Mouse (Mus musculus) layer of hippocampus, adult 2 months (tissue): ENCODE measurements around the gene Acer3. TPM values are rescaled to one million over a fixed set of nuclear protein-coding genes. Genes with fewer than 3 reads are reported as not detected.

Experiments
- DNase-seq, 2 experiments: peaks; one replicate each; pipeline ENCODE4 v3.0.0; 2022; ENCODE audit warnings: low spot score in 2 of 2
- H3K27ac ChIP-seq: fragments of 200-600 bp; 2 replicates; pipeline ENCODE4 v1.8.1; 2022
- H3K4me3 ChIP-seq: fragments of 200-600 bp; 2 replicates; pipeline ENCODE4 v1.8.1; 2022; ENCODE audit warnings: mild to moderate bottlenecking
- CTCF ChIP-seq: fragments of 200-600 bp; conservative IDR thresholded peaks from 2 replicates; pipeline ENCODE4 v1.8.1; 2022; ENCODE audit warnings: antibody characterized with exemption, mild to moderate bottlenecking, moderate library complexity
- total RNA-seq, 2 experiments: library from RNA; stranded (reverse); gene quantifications; 2 replicates each; pipeline ENCODE4 v1.2.3; 2021

The Acer3 gene
- total RNA-seq, 2 experiments from 2014 or later, result 24.4 to 26.6 TPM

GRCm38 (mm10) chr7:98178560-98179231 is 142.3 kb downstream of the Acer3 start:
- no peak for TF ChIP-seq CTCF
- H3K4me3 ChIP-seq, result peak overlapping the region; percentile 77
- DNase-seq, result no peak
- H3K27ac ChIP-seq, result peak overlapping the region; percentile 93

- H3K4me3 ChIP-seq, result peak within 1 kb of the TSS; percentile 77
- peak; percentile 49 to 55 for DNase-seq
- peak within 1 kb of the TSS; percentile 93 for H3K27ac ChIP-seq
- peak; percentile 74 for TF ChIP-seq CTCF
Observed at GRCm38 (mm10) chr7:98177929-98178559, 143.0 kb downstream of the Acer3 start, which contains the start of gene Capn5. Capn5 (minus strand) TSS chr7:98178274.

GRCm38 (mm10) chr7:98177566-98177928 is 143.5 kb downstream of the Acer3 start:
- Histone ChIP-seq H3K4me3 (peak overlapping the region; percentile 77), H3K27ac (peak overlapping the region; percentile 93)
- no peak for DNase-seq
- TF ChIP-seq CTCF, result no peak

GRCm38 (mm10) chr7:98177071-98177485 is 143.9 kb downstream of the Acer3 start:
- DNase-seq, result no peak
- TF ChIP-seq CTCF, result no peak
- H3K4me3 ChIP-seq, result peak overlapping the region; percentile 77
- H3K27ac ChIP-seq, result no peak overlapping the region

GRCm38 (mm10) chr7:98176322-98177070 is 144.5 kb downstream of the Acer3 start:
- peak overlapping the region; percentile 77; the same call in 1 of the 2 replicates for H3K4me3 ChIP-seq
- no peak overlapping the region for H3K27ac ChIP-seq
- TF ChIP-seq CTCF, result no peak
- DNase-seq, result no peak

- DNase-seq, result no peak
- H3K27ac ChIP-seq, result no peak overlapping the region
- no peak for TF ChIP-seq CTCF
- H3K4me3 ChIP-seq, result no peak overlapping the region
Observed at GRCm38 (mm10) chr7:98174883-98175755, 145.9 kb downstream of the Acer3 start.

GRCm38 (mm10) chr7:98173408-98173807 is 147.6 kb downstream of the Acer3 start:
- TF ChIP-seq CTCF, result no peak
- Histone ChIP-seq H3K4me3 (no peak overlapping the region), H3K27ac (no peak overlapping the region)
- DNase-seq, result no peak

- DNase-seq, result no peak
- Histone ChIP-seq H3K4me3 (no peak overlapping the region), H3K27ac (no peak overlapping the region)
- TF ChIP-seq CTCF, result no peak
Observed at GRCm38 (mm10) chr7:98172661-98173060, 148.3 kb downstream of the Acer3 start.

- Histone ChIP-seq H3K27ac (no peak overlapping the region), H3K4me3 (no peak overlapping the region)
- no peak for TF ChIP-seq CTCF
- DNase-seq, result no peak
Observed at GRCm38 (mm10) chr7:98171141-98172073, 149.6 kb downstream of the Acer3 start.

GRCm38 (mm10) chr7:98164999-98165528 is 155.9 kb downstream of the Acer3 start:
- Histone ChIP-seq H3K4me3 (no peak overlapping the region), H3K27ac (peak overlapping the region; percentile 65)
- no peak for DNase-seq
- TF ChIP-seq CTCF, result no peak

- no peak for TF ChIP-seq CTCF
- H3K27ac ChIP-seq, result peak overlapping the region; percentile 65; the same call in 1 of the 2 replicates
- no peak for DNase-seq
- H3K4me3 ChIP-seq, result no peak overlapping the region
Observed at GRCm38 (mm10) chr7:98164382-98164998, 156.5 kb downstream of the Acer3 start.
